Mouse (Mus musculus) ES-Bruce4 (cell line): ENCODE data around the gene Dand5. TPM values are rescaled to one million over a fixed set of nuclear protein-coding genes. Genes with fewer than 3 reads are reported as not detected.

Source experiments
- H3K27ac ChIP-seq: 2 replicates; pipeline ENCODE4 v1.5.1; 2012; ENCODE audit warnings: low read length, inconsistent platforms; ENCODE audit not compliant: insufficient read depth
- H3K27me3 ChIP-seq: 2 replicates; pipeline ENCODE4 v1.6.1; 2012; ENCODE audit warnings: mild to moderate bottlenecking, low read length, inconsistent platforms; ENCODE audit not compliant: control insufficient read depth, poor library complexity, insufficient read depth, severe bottlenecking
- H3K36me3 ChIP-seq: 2 replicates; pipeline ENCODE4 v1.6.1; 2012; ENCODE audit warnings: inconsistent platforms, mild to moderate bottlenecking, low read length, moderate library complexity; ENCODE audit not compliant: control insufficient read depth, poor library complexity, insufficient read depth, severe bottlenecking
- H3K4me1 ChIP-seq: one replicate; pipeline ENCODE4 v1.8.1; 2011; ENCODE audit warnings: low read length; ENCODE audit not compliant: control insufficient read depth, insufficient read depth
- H3K4me3 ChIP-seq: 2 replicates; pipeline ENCODE4 v1.5.1; 2011; ENCODE audit warnings: low read depth, mild to moderate bottlenecking, low read length
- H3K9ac ChIP-seq: 2 replicates; pipeline ENCODE4 v1.6.1; 2012; ENCODE audit warnings: low read depth, mild to moderate bottlenecking, inconsistent platforms; ENCODE audit not compliant: poor library complexity, severe bottlenecking
- H3K9me3 ChIP-seq: replicated peaks from 2 replicates; pipeline ENCODE4 v1.6.1; 2012; ENCODE audit warnings: mild to moderate bottlenecking, low read length, inconsistent platforms; ENCODE audit not compliant: control insufficient read depth, poor library complexity, insufficient read depth, severe bottlenecking
- CTCF ChIP-seq: IDR thresholded peaks from one replicate; pipeline ENCODE4 v1.8.1; 2011; ENCODE audit warnings: low read depth, low read length
- EP300 ChIP-seq: IDR thresholded peaks from 2 replicates; pipeline ENCODE4 v1.6.1; 2011; ENCODE audit warnings: low read depth, low read length; ENCODE audit not compliant: insufficient read depth
- POLR2A ChIP-seq: IDR thresholded peaks from one replicate; pipeline ENCODE4 v1.8.1; 2011; ENCODE audit warnings: low read length; ENCODE audit not compliant: insufficient read depth
- polyA plus RNA-seq: library from polyadenylated mRNA; stranded (reverse); fragments of >200 nt; gene quantifications from 2 replicates; pipeline ENCODE4 v1.2.4, GENCODE M21; 2011; ENCODE audit warnings: low read depth; ENCODE audit not compliant: missing spikeins, insufficient read depth, insufficient read length

Dand5 gene
- polyA plus RNA-seq, 1 experiment: 2.5 TPM

DNA sequence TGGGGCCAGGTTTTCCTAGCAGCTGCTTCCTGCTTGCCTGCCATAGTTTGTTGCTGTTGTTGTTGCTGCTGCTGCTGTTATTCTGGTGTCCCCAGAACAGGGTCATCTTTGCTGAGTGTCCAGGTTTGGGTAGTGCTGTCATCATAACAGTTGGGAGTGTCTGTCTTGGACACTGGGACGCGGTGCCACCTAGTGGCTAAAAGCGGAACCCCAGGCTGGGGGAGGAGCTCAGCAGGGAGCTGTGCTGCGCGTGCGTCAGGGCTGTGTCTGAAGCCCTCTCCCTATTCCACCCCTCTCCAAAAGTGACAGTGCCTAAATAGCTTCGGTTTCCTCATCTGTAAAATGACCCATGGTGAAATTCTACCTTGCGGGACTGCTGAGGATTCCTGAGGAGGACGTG, 7.1 kb downstream of the Dand5 start:
- Histone ChIP-seq H3K36me3 (no peaks in the 10 kb centered on the region), H3K4me1 (no peaks in the 10 kb centered on the region), H3K27ac (no peak overlapping the region), H3K4me3 (no peak overlapping the region), H3K9me3 (peaks cover 2% of the 10 kb centered on the region; the same call in 1 of the 2 replicates), H3K9ac (no peak overlapping the region), H3K27me3 (0 out of 2 replicates have a peak, but pooled peaks cover 2% of the 10 kb centered on the region)
- TF ChIP-seq CTCF (peak; percentile 99), POLR2A (no peak)

DNA sequence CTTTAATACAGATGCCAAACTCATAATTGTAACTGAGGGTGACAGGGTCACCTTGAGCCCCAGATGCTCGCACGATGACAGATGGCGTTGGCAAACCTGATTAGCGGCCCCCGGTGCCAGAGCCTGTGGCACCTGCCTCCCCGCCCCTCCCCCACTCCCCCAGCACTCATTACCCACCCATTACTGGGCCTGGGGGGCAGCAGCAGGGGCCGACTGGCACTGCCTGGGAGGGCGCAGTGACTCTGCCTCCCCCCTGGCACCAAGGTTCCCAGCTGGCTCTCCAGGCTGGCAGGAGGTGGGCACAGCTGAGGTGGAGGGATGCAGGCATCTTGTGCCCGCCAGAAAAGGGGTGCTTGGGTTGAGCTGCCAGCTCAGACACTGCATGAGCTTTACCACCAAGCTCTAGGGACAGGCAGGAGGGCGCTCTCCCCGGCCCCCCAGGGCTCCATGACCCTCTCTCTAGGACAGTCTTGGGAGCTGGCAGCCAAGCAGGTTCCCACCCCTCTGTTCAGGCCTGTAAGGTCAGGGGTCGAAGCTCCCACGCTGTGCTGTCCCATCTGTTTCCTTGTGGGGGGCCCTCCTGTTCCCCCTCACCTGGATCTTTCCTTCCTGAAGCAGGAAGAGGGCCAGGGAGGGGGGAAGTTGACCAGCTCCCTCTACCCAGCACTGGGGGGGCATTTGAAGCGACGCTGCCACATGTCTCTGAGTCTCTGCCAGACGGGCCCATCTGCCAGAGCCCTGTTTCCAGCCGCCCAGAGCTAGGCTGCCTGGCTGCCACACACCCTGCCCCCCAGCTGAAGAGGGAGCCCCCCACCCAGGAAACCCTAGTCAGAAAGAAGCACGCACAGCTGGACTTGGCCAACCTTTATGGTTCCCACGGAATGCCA, 7.8 kb downstream of the Dand5 start:
- Histone ChIP-seq H3K4me3 (no peak overlapping the region), H3K36me3 (no peaks in the 10 kb centered on the region), H3K4me1 (no peaks in the 10 kb centered on the region), H3K27me3 (0 out of 2 replicates have a peak, but pooled peaks cover 2% of the 10 kb centered on the region), H3K9ac (no peak overlapping the region), H3K27ac (no peak overlapping the region), H3K9me3 (peaks cover 2% of the 10 kb centered on the region; the same call in 1 of the 2 replicates)
- no peak for TF ChIP-seq EP300
- TF ChIP-seq POLR2A: no peak
- TF ChIP-seq CTCF: no peak

DNA sequence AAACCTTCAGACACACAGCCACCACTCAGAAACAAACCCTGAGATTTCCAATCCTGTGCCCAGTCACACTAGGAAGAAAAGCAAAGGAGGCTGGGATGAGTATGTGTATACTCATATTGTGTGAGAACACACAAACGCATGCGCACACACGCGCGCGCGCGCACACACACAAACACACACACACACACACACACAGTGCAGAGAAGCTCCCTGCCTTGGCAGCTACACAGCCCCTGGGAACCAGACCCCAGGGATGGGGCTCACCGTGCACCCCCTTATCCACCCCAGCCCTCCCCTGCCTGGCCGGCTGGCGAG, 8.4 kb downstream of the Dand5 start:
- TF ChIP-seq POLR2A: no peak
- TF ChIP-seq EP300: no peak
- no peak for TF ChIP-seq CTCF
- H3K9me3 ChIP-seq: peaks cover 2% of the 10 kb centered on the region; the same call in 1 of the 2 replicates
- 0 out of 2 replicates have a peak, but pooled peaks cover 2% of the 10 kb centered on the region for H3K27me3 ChIP-seq
- no peaks in the 10 kb centered on the region for H3K36me3 ChIP-seq
- no peak overlapping the region for H3K9ac ChIP-seq
- H3K4me1 ChIP-seq: no peaks in the 10 kb centered on the region
- no peak overlapping the region for H3K4me3 ChIP-seq
- no peak overlapping the region for H3K27ac ChIP-seq

DNA sequence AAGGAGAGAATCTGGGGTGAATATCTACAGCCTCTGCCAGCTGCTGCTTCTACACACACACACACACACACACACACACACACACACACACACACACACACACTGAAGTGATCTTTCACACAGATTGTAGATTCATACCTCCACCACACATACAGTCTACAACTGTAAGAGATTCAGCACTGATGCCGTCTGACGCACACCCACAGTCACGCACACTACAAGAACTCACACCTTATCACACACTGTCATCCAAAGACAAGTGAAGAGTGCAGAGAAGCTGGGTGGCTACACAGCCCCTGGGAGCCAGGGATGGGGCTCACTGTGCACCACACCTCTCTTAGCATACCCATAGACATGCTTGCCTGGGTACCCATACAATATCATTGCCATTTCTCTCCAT, 8.8 kb downstream of the Dand5 start:
- TF ChIP-seq CTCF (no peak), POLR2A (no peak), EP300 (no peak)
- Histone ChIP-seq H3K27me3 (0 out of 2 replicates have a peak, but pooled peaks cover 2% of the 10 kb centered on the region), H3K9me3 (peaks cover 2% of the 10 kb centered on the region; the same call in 1 of the 2 replicates), H3K27ac (no peak overlapping the region), H3K4me3 (no peak overlapping the region), H3K9ac (no peak overlapping the region), H3K4me1 (no peaks in the 10 kb centered on the region), H3K36me3 (no peaks in the 10 kb centered on the region)

DNA sequence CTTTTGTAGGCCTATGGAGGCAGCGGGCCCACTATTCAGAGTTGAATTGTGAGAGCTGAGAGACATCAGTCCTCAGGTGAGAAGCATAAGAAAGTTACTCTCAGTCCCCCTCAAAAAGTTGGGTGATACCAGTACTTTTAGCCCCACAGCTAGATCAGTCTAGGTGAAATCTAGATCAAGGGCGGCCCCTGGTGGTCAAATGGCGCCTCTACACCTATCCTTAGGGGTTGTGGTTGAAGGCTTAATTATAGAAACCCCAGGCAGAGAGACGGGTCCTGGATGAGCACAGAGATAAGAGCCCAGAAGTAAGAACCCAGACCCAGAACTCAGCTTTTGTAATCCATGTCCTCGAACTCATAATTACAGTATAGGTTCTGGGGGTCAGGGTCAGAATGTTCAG, 9.6 kb downstream of the Dand5 start:
- H3K9me3 ChIP-seq: peaks cover 2% of the 10 kb centered on the region; the same call in 1 of the 2 replicates
- H3K27me3 ChIP-seq: 0 out of 2 replicates have a peak, but pooled peaks cover 2% of the 10 kb centered on the region
- no peak overlapping the region for H3K27ac ChIP-seq
- TF ChIP-seq POLR2A (no peak), CTCF (peak; percentile 58)
- no peak overlapping the region for H3K4me3 ChIP-seq
- no peak overlapping the region for H3K9ac ChIP-seq
- no peaks in the 10 kb centered on the region for H3K36me3 ChIP-seq
- H3K4me1 ChIP-seq: no peaks in the 10 kb centered on the region

DNA sequence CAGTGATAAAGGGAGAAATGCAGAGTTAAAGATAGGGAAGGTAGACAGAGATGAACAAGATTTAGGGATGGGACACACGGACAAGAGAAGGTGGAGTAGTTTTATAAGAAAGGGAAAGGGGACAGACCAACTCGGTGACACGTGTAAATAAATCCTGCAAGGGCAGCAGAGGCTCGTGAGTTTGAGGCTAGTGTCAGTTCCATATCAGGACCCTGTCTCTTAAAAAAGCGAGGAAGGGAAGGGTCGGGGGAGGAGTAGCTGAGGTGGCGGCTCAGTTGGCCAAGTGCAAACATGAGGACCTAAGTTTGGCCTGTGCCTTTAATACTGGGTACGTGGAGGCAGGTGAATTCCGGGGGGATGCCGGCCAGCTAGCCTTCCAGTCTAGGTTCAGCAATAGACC, 11.3 kb downstream of the Dand5 start:
- Histone ChIP-seq H3K36me3 (no peaks in the 10 kb centered on the region), H3K4me3 (no peak overlapping the region), H3K27ac (no peak overlapping the region), H3K9me3 (peaks cover 3% of the 10 kb centered on the region; the same call in 1 of the 2 replicates), H3K4me1 (no peaks in the 10 kb centered on the region), H3K9ac (no peak overlapping the region), H3K27me3 (peaks cover 2% of the 10 kb centered on the region; the same call in 1 of the 2 replicates)
- TF ChIP-seq CTCF: no peak
- TF ChIP-seq EP300: no peak
- no peak for TF ChIP-seq POLR2A
